Comparison of ENCODE assay signal across 17 mouse cellular contexts in genomic region chr8:116895521-116895920, GRCm38 (mm10).
"Had no signal": no experiment of that assay in that cellular context is flagged by ENCODE, and none has a peak within 500 bp of the region (broad histone marks: within the 10 kb centered on the region; RNA-seq: fewer than 3 reads in every experiment).

No protein-coding gene starts in this region.

- H3K4me3 ChIP-seq: midbrain, embryonic 10.5 days; midbrain, embryonic 12.5 days; myocyte; neural tube, embryonic 13.5 days; neural tube, embryonic 15.5 days had no signal

- H3K9ac ChIP-seq: lung, embryonic 14.5 days; midbrain, embryonic 12.5 days; neural tube, embryonic 13.5 days; neural tube, embryonic 15.5 days had no signal

- DNase-seq: lung, embryonic 14.5 days; lung, postnatal 10 days; lung, postnatal 4 days; midbrain, embryonic 14.5 days; retina, postnatal 1 day; right cerebral cortex, adult 18-20 months; right cerebral cortex, postnatal 25 days; right cerebral cortex, postnatal 4 days; spleen, adult 18-20 months; thymus, adult 18-20 months; thymus, postnatal 14 days; thymus, postnatal 36 days had no signal

- H3K4me1 ChIP-seq: midbrain, embryonic 10.5 days; midbrain, embryonic 12.5 days; neural tube, embryonic 13.5 days; neural tube, embryonic 15.5 days had no signal

- H3K27me3 ChIP-seq: midbrain, embryonic 12.5 days; neural tube, embryonic 13.5 days; neural tube, embryonic 15.5 days had no signal

- H3K36me3 ChIP-seq: neural tube, embryonic 15.5 days had no signal

- H3K27ac ChIP-seq: midbrain, embryonic 10.5 days; midbrain, embryonic 12.5 days; neural tube, embryonic 13.5 days; neural tube, embryonic 15.5 days had no signal
